Comparison of ENCODE assay signal across 33 mouse cellular contexts in the genomic region with DNA sequence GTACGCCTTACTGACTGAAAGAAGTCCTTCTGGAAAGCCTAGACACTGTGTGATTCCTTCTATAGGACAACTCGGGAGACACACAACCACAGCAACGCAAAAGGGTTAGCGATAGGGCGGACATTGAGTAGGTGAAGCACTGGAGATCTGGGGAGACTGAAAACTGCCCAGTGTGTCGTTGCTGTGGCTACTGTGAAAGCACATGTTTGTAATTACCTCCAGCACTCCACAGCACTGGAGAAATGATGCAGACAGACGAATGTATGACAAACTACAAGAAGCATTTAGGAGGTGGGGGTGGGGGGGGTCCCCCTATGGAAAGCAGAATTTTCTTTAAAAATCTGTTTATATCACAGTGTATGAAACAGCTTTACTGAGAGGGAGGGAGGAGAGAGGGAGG. TPM values are rescaled to one million over a fixed set of nuclear protein-coding genes. Genes with fewer than 3 reads are reported as not detected.
A peak's percentile ranks its signal among the peaks of the same experiment; 100 is the strongest.
DNase-seq lines count a peak whose midpoint lies in the region; ATAC-seq and TF ChIP-seq lines count a peak whose summit lies in the region.
"Had no signal": no experiment of that assay in that cellular context is flagged by ENCODE, and none has a peak within 500 bp of the region (broad histone marks: within the 10 kb centered on the region; RNA-seq: fewer than 3 reads in every experiment).

No protein-coding gene starts in this region.

- H3K27me3 ChIP-seq in embryonic facial prominence, embryonic 12.5 days, result no peaks in the 10 kb centered on the region
- H3K27me3 ChIP-seq in limb, embryonic 13.5 days, result 0 out of 2 replicates have a peak, but pooled peaks cover 4% of the 10 kb centered on the region
- H3K27me3 ChIP-seq in midbrain, postnatal 0 days (ENCODE audit: insufficient read depth, low read length), result no peaks in the 10 kb centered on the region
- H3K27me3 ChIP-seq: liver, embryonic 15.5 days; lung, embryonic 15.5 days; neural tube, embryonic 13.5 days; Patski; stomach, embryonic 15.5 days had no signal

- peak overlapping the region; percentile 70 for H3K27ac ChIP-seq in embryonic facial prominence, embryonic 12.5 days
- peak overlapping the region; percentile 53; the same call in 1 of the 2 replicates for H3K27ac ChIP-seq in limb, embryonic 13.5 days
- H3K27ac ChIP-seq in midbrain, postnatal 0 days (ENCODE audit: low read depth, low read length), result no peak overlapping the region
- H3K27ac ChIP-seq: hindbrain, postnatal 0 days; liver, embryonic 15.5 days; lung, embryonic 15.5 days; neural tube, embryonic 13.5 days; stomach, embryonic 15.5 days had no signal

- H3K9ac ChIP-seq in embryonic facial prominence, embryonic 12.5 days, result no peak overlapping the region
- H3K9ac ChIP-seq in limb, embryonic 13.5 days, result no peak overlapping the region
- no peak overlapping the region for H3K9ac ChIP-seq in midbrain, postnatal 0 days (replicated peaks; ENCODE audit: low read length, poor library complexity, severe bottlenecking)
- H3K9ac ChIP-seq: forebrain, postnatal 0 days; liver, embryonic 15.5 days; lung, embryonic 15.5 days; neural tube, embryonic 13.5 days; stomach, embryonic 15.5 days had no signal

- H3K4me3 ChIP-seq in embryonic facial prominence, embryonic 12.5 days, result no peak overlapping the region
- no peak overlapping the region for H3K4me3 ChIP-seq in limb, embryonic 13.5 days
- no peak overlapping the region for H3K4me3 ChIP-seq in midbrain, postnatal 0 days (ENCODE audit: low read depth, low read length)
- H3K4me3 ChIP-seq: erythroblast, embryonic 14.5 days; liver, embryonic 15.5 days; lung, embryonic 15.5 days; myocyte; neural tube, embryonic 13.5 days; stomach, embryonic 15.5 days had no signal

- TF ChIP-seq CTCF in midbrain, postnatal 0 days (IDR thresholded peaks at IDR 0.05), result no peak

- H3K4me2 ChIP-seq in embryonic facial prominence, embryonic 12.5 days (replicated peaks), result no peak overlapping the region
- no peak overlapping the region for H3K4me2 ChIP-seq in limb, embryonic 13.5 days (replicated peaks)
- H3K4me2 ChIP-seq in midbrain, postnatal 0 days (ENCODE audit: low read depth, low read length, poor library complexity, severe bottlenecking), result no peak overlapping the region
- H3K4me2 ChIP-seq: liver, embryonic 15.5 days; lung, embryonic 15.5 days; midbrain, embryonic 11.5 days; neural tube, embryonic 13.5 days; stomach, embryonic 15.5 days had no signal

- peak; percentile 52 for DNase-seq in embryo, embryonic 10 days (ENCODE audit: low spot score)
- no peak for DNase-seq in embryo, embryonic 9.5 days (ENCODE audit: extremely low spot score)
- peak; percentile 67 for DNase-seq in forelimb bud, embryonic 11.5 days (ENCODE audit: low read depth, low spot score)
- no peak for DNase-seq in adrenal gland, postnatal 25 days
- no peak for DNase-seq in T-cell, adult 2 months (ENCODE audit: low spot score)
- no peak for DNase-seq in midbrain, postnatal 0 days (ENCODE audit: low spot score)
- DNase-seq: adrenal gland, postnatal 14 days; cerebellum, adult 11-12 months; cerebellum, adult 9-11 months; forebrain, postnatal 0 days; gastrocnemius, postnatal 10 days; heart, postnatal 14 days; kidney, adult 8-10 months; kidney, postnatal 10 days; layer of hippocampus, adult 9-11 months; right cerebral cortex, postnatal 25 days; thymus, postnatal 14 days had no signal

- H3K4me1 ChIP-seq in embryonic facial prominence, embryonic 12.5 days, result peaks cover 33% of the 10 kb centered on the region
- peaks cover 53% of the 10 kb centered on the region for H3K4me1 ChIP-seq in limb, embryonic 13.5 days
- H3K4me1 ChIP-seq in midbrain, postnatal 0 days (ENCODE audit: insufficient read depth, low read length), result no peaks in the 10 kb centered on the region

- H3K36me3 ChIP-seq in embryonic facial prominence, embryonic 12.5 days, result no peaks in the 10 kb centered on the region
- H3K36me3 ChIP-seq in limb, embryonic 13.5 days, result no peaks in the 10 kb centered on the region
- no peaks in the 10 kb centered on the region for H3K36me3 ChIP-seq in midbrain, postnatal 0 days (ENCODE audit: insufficient read depth, low read length)
- H3K36me3 ChIP-seq: G1E; liver, embryonic 15.5 days; lung, embryonic 15.5 days; neural tube, embryonic 13.5 days; stomach, embryonic 15.5 days had no signal

- H3K9me3 ChIP-seq in embryonic facial prominence, embryonic 12.5 days, result no peaks in the 10 kb centered on the region
- peaks cover 3% of the 10 kb centered on the region; the same call in 1 of the 2 replicates for H3K9me3 ChIP-seq in limb, embryonic 13.5 days
- H3K9me3 ChIP-seq in midbrain, postnatal 0 days (ENCODE audit: low read length), result no peaks in the 10 kb centered on the region
- H3K9me3 ChIP-seq: liver, embryonic 15.5 days; lung, embryonic 15.5 days; neural tube, embryonic 13.5 days; stomach, embryonic 15.5 days had no signal

- 49% methylated on average over 7 of the region's 7 CpGs for WGBS in embryonic facial prominence, embryonic 12.5 days
- 41% methylated on average over 7 of the region's 7 CpGs for WGBS in limb, embryonic 13.5 days
- WGBS in midbrain, postnatal 0 days, result 82% methylated on average over 7 of the region's 7 CpGs

- no peak; the same call in 1 of the 2 replicates for ATAC-seq in embryonic facial prominence, embryonic 12.5 days (ENCODE audit: insufficient number of reproducible peaks, insufficient read depth, low FRiP score, low TSS enrichment)
- no peak for ATAC-seq in limb, embryonic 13.5 days (ENCODE audit: low FRiP score, low read depth)
- ATAC-seq in midbrain, postnatal 0 days (ENCODE audit: low FRiP score), result no peak
- ATAC-seq: forebrain, postnatal 0 days; hindbrain, postnatal 0 days; intestine, embryonic 16.5 days; midbrain, embryonic 16.5 days; Patski had no signal

RNA-seq across cellular contexts. Expression of gene Ddah1, which starts 37.4 kb away (rescaled TPM):
- 38.8 and 41.3 TPM in 2 replicates for polyA plus RNA-seq in embryonic facial prominence, embryonic 12.5 days (2016; fragmentation: Nextera tagmentation; extraction: Ambion mirVana)
- polyA plus RNA-seq in limb, embryonic 13.5 days (2015; fragmentation: Nextera tagmentation; extraction: Ambion mirVana), result 49.7 and 55.7 TPM in 2 replicates
- total RNA-seq in adrenal gland, postnatal 25 days (2021), result 1.5 and 1.6 TPM in 2 replicates
- total RNA-seq in midbrain, postnatal 0 days (2014; rRNA removed), result 162 and 163 TPM in 2 replicates
- polyA plus RNA-seq in midbrain, postnatal 0 days (2015; fragmentation: Nextera tagmentation; extraction: Ambion mirVana), result 203 and 209 TPM in 2 replicates
- total RNA-seq: common myeloid progenitor, adult 5-6 weeks; megakaryocyte progenitor cell, adult 5-6 weeks had no signal
- polyA plus RNA-seq: G1E had no signal

Comparison
In these comparisons a context has a peak if more than half of its experiments do, and no peak if none do; other contexts are left out.
1. DNase-seq: peak in embryo, embryonic 10 days (single experiment) and forelimb bud, embryonic 11.5 days (single experiment); none in embryo, embryonic 9.5 days (single experiment), adrenal gland, postnatal 25 days (single experiment), T-cell, adult 2 months (single experiment) and midbrain, postnatal 0 days (single experiment).